Mouse (Mus musculus) intestine, postnatal 0 days (tissue): ENCODE measurements around the gene Rbm33. TPM values are rescaled to one million over a fixed set of nuclear protein-coding genes. Genes with fewer than 3 reads are reported as not detected.
A peak's percentile ranks its signal among the peaks of the same experiment; 100 is the strongest.

Source experiments
- ATAC-seq: fragments of 200-750 bp; cut with Nextera tagmentation; 2 replicates; pipeline ENCODE4 v1.8.0; 2017; ENCODE audit warnings: mild to moderate bottlenecking, moderate TSS enrichment, moderate library complexity
- H3K27ac ChIP-seq: fragments of 300-500 bp; sonication (generic); 2 replicates; pipeline ENCODE4 v1.5.1; 2014; ENCODE audit warnings: mild to moderate bottlenecking, low read depth, low read length, moderate library complexity
- H3K27me3 ChIP-seq: fragments of 300-500 bp; sonication (generic); replicated peaks from 2 replicates; pipeline ENCODE4 v1.6.1; 2014; ENCODE audit warnings: low read length, mixed read lengths; ENCODE audit not compliant: control insufficient read depth, insufficient read depth
- H3K36me3 ChIP-seq: fragments of 300-500 bp; sonication (generic); 2 replicates; pipeline ENCODE4 v1.6.1; 2014; ENCODE audit warnings: mild to moderate bottlenecking, moderate library complexity; ENCODE audit not compliant: control insufficient read depth, insufficient read depth
- H3K4me1 ChIP-seq: fragments of 300-500 bp; sonication (generic); replicated peaks from 2 replicates; pipeline ENCODE4 v1.6.1; 2014; ENCODE audit warnings: antibody characterized with exemption, low read length, mixed read lengths; ENCODE audit not compliant: control insufficient read depth, insufficient read depth
- H3K4me2 ChIP-seq: fragments of 300-500 bp; sonication (generic); replicated peaks from 2 replicates; pipeline ENCODE4 v1.6.1; 2014; ENCODE audit warnings: low read depth, mild to moderate bottlenecking, moderate library complexity
- H3K4me3 ChIP-seq: fragments of 300-500 bp; sonication (generic); 2 replicates; pipeline ENCODE4 v1.5.1; 2014; ENCODE audit warnings: low read depth, low read length
- H3K9ac ChIP-seq: fragments of 300-500 bp; sonication (generic); 2 replicates; pipeline ENCODE4 v1.6.1; 2014; ENCODE audit warnings: mild to moderate bottlenecking, low read depth, low read length
- H3K9me3 ChIP-seq: fragments of 300-500 bp; sonication (generic); 2 replicates; pipeline ENCODE4 v1.6.1; 2016; ENCODE audit warnings: mixed run types; ENCODE audit not compliant: control insufficient read depth
- CTCF ChIP-seq: sonication (generic); IDR thresholded peaks from 2 replicates; pipeline ENCODE4 v1.5.1; 2016; ENCODE audit warnings: low read depth, mild to moderate bottlenecking, control low read depth, antibody characterized with exemption, moderate library complexity
- WGBS: fragments of 180-500 bp; shearing (Covaris S2); extraction: QIAGEN DNeasy Blood & Tissue Kit; methylation state at CpG from one replicate; pipeline ENCODE4 v1.1.7; 2014; 5-methylcytosine and 5-hydroxymethylcytosine counted together
- polyA plus RNA-seq: library from polyadenylated mRNA; unstranded; fragments of >200 nt; fragmentation: Nextera tagmentation; extraction: Ambion mirVana; gene quantifications from 2 replicates; pipeline ENCODE4 v1.2.1, GENCODE M21; 2015

Rbm33 gene
- polyA plus RNA-seq, 1 experiment from 2014 or later = 7.1 TPM

DNA sequence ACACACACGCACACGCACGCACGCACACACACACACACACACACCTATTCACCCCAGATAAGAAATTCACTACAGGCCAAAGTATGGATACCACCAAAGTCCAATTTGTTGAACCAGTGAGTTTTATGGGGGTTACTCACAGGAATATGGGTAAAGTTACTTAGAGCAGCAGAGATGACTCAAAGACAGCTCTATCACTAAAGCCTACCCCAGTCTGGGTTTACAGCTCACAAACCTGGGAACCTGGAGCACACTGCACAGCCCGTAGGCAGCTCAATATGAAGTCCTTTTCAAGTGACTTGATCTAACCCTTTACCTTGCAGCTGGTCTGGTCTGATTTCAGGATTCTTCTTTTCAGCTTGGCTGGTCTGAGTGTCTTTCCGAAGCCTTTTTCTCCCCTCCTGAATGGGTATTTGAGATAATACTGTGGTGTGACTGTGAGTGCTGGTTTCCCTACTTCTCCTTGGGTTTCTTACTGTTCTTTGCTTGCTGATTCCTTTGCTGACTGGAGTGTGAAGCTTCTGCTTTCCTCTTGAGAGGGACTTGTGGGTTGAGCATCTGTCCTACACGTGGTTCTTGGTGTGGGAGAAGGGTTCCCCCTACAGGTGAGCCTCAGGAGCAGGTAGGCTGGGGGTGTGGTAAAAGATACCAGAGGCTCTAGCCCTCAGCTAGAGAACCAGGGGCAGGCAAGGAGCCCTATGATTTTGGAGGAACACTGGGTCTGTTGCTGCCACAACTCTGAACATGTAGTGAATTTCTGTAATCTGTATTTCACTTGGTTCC, 12.3 kb downstream of the Rbm33 start:
- 65% methylated on average over 7 of the region's 7 CpGs for WGBS
- peak; percentile 81 for TF ChIP-seq CTCF
- 0 out of 2 replicates have a peak, but pooled peaks cover 4% of the 10 kb centered on the region for H3K4me1 ChIP-seq
- no peak overlapping the region for H3K4me2 ChIP-seq
- no peaks in the 10 kb centered on the region for H3K27me3 ChIP-seq
- no peaks in the 10 kb centered on the region for H3K9me3 ChIP-seq
- ATAC-seq = peak; percentile 63
- no peak overlapping the region for H3K9ac ChIP-seq
- no peak overlapping the region for H3K27ac ChIP-seq
- no peak overlapping the region for H3K4me3 ChIP-seq
- peaks cover 20% of the 10 kb centered on the region for H3K36me3 ChIP-seq

DNA sequence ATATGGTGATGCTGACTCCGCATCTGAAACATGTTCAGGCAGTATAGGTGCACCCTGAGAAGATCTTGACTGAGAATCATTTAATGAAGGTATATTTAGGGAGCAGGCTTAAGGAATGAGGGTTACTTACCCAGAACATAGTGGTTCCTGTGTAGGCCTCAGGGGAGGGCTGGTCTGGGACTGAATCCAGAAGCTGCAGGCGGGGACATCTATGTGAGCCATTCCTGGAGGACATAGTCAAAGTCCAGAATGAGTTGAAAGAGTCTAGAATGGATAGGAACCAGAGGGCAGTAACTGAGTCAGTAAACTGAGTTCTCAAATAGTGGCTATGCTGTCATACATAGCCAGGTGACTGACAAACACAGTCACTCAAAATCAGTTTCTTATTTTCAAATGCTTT, 16.8 kb downstream of the Rbm33 start:
- H3K27me3 ChIP-seq = no peaks in the 10 kb centered on the region
- H3K9me3 ChIP-seq = no peaks in the 10 kb centered on the region
- no peak overlapping the region for H3K9ac ChIP-seq
- no peak overlapping the region for H3K4me3 ChIP-seq
- H3K4me1 ChIP-seq = no peaks in the 10 kb centered on the region
- ATAC-seq = no peak
- WGBS = 78% methylated on average over 2 of the region's 2 CpGs
- no peak overlapping the region for H3K4me2 ChIP-seq
- peaks cover 30% of the 10 kb centered on the region for H3K36me3 ChIP-seq
- no peak overlapping the region for H3K27ac ChIP-seq
- TF ChIP-seq CTCF = no peak

DNA sequence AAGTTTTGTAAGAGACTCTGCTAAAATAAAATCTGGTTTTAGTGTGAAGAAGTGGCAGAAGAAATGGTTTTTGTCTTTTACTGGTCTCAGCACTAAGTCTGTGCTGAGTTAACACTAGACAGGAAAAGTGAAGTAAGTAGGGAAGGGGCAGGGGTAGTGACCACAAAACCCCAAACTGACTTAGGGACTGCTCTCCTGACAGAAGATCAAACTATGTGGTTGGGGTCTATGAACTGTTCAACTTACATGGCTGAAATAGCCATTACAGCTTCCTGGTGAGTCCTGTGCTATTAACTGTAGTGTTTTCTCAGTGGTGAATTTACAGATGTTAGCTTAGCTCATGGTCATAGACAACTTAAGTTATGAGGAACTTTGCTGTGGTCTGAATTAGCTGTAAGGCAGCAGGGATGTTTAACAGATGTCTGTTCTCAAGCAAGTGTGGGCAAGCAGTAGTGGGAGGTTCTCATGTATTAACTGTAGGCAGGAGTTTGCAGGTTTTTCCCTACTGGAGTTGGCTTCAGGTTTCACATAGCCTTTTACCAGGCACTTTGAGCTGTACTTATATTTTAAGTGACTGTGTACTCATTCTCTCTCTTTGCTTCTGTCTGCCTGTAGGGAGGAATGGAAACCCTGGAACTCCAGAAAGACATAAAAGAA, 35.1 kb downstream of the Rbm33 start:
- TF ChIP-seq CTCF = no peak
- Histone ChIP-seq H3K27me3 (no peaks in the 10 kb centered on the region), H3K27ac (no peak overlapping the region), H3K9me3 (no peaks in the 10 kb centered on the region), H3K4me3 (no peak overlapping the region), H3K9ac (no peak overlapping the region), H3K4me1 (no peaks in the 10 kb centered on the region), H3K4me2 (no peak overlapping the region), H3K36me3 (peaks cover 44% of the 10 kb centered on the region)
- no peak for ATAC-seq

GRCm38 (mm10) chr5:28355614-28356013, 38.7 kb downstream of the Rbm33 start:
- Histone ChIP-seq H3K4me2 (no peak overlapping the region), H3K4me3 (no peak overlapping the region), H3K9me3 (no peaks in the 10 kb centered on the region), H3K4me1 (no peaks in the 10 kb centered on the region), H3K27ac (no peak overlapping the region), H3K27me3 (no peaks in the 10 kb centered on the region), H3K9ac (no peak overlapping the region), H3K36me3 (peaks cover 61% of the 10 kb centered on the region)
- TF ChIP-seq CTCF = no peak
- ATAC-seq = no peak

DNA sequence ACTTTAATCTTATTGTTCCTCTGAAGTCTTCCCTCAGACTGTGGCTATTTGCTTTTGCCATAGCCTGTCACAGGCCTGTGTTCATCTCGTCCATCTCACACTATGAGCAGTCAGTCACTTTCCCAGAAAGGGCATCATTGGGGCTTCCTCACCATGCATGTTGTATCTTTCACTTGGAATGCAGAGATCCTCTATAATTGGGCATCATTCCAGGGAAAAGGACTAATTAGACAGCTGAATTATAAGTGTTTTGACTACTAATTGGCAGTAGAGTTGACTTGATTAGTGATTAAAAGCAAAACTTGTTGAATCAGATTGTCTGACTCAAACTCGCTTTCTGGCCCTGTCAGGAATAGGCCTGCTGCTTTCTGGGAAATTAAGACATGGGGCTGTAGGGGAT, 43.8 kb downstream of the Rbm33 start:
- no peak overlapping the region for H3K9ac ChIP-seq
- H3K36me3 ChIP-seq = peaks cover 77% of the 10 kb centered on the region
- no peaks in the 10 kb centered on the region for H3K9me3 ChIP-seq
- WGBS = 87% methylated on average over 2 of the region's 2 CpGs
- H3K4me1 ChIP-seq = no peaks in the 10 kb centered on the region
- H3K4me3 ChIP-seq = no peak overlapping the region
- no peak for ATAC-seq
- H3K4me2 ChIP-seq = no peak overlapping the region
- H3K27ac ChIP-seq = no peak overlapping the region
- no peaks in the 10 kb centered on the region for H3K27me3 ChIP-seq
- no peak for TF ChIP-seq CTCF

DNA sequence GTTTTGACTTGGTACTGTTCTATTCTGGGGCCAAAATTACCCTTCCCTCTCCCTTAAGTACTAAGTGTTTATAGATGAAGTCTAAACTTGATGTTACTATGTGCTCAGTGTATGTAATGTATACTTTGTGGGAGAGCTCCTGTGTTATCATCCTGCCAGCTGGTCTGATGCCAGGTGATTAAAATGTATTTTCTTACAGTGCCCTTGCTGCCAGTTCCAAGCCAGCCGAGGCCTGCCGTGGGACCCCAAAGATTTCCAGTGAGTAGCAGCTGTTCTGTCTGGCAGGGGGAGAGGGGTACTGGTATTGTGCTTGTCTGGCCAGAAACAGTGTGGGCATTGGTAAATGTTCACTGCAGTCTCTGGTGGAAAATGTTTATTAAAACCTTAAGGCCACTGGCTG, 51.1 kb downstream of the Rbm33 start:
- no peak overlapping the region for H3K27ac ChIP-seq
- H3K4me2 ChIP-seq = no peak overlapping the region
- H3K9me3 ChIP-seq = no peaks in the 10 kb centered on the region
- TF ChIP-seq CTCF = no peak
- WGBS = 70% methylated on average over 2 of the region's 2 CpGs
- H3K36me3 ChIP-seq = peaks cover 50% of the 10 kb centered on the region
- H3K27me3 ChIP-seq = no peaks in the 10 kb centered on the region
- H3K4me1 ChIP-seq = no peaks in the 10 kb centered on the region
- no peak for ATAC-seq
- H3K9ac ChIP-seq = no peak overlapping the region
- H3K4me3 ChIP-seq = no peak overlapping the region
